Mouse (Mus musculus): ENCODE results near the gene Usp27x. TPM values are rescaled to one million over a fixed set of nuclear protein-coding genes. Genes with fewer than 3 reads are reported as not detected.
A peak's percentile ranks its signal among the peaks of the same experiment; 100 is the strongest.

Gene Usp27x
- polyA plus RNA-seq, 1 experiment: 4.1 TPM

DNA sequence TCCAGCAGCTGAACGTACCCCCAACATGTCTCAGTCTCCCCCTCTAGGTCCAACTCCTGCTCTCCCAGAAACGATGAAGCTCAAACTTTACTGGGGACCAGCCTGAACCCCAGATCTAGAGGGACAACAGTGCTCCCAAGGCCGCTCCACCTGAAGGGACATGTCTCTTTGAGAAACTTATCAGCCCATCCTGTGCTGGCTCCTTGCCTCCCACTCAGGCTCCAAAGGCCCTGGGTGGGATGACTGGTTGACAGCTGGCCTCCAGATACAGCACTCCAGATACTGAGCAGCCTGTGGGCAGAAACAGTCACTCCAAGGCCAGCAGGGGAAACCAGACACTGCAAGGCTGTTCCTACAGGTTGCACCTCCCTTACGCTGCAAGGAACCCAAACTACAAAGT, 956 bp upstream of the Usp27x start:
- TF ChIP-seq CTCF (IDR thresholded peaks at IDR 0.05; ENCODE audit: borderline replicate concordance, insufficient read depth, low read depth, low read length): no peak
- no peak for TF ChIP-seq POLR2A (IDR thresholded peaks at IDR 0.05; ENCODE audit: borderline replicate concordance, insufficient read depth, low read length)
- H3K27me3 ChIP-seq (ENCODE audit: control insufficient read depth, insufficient read depth, low read length): no peaks in the 10 kb centered on the region
- peaks cover 11% of the 10 kb centered on the region for H3K4me1 ChIP-seq (ENCODE audit: control insufficient read depth, insufficient read depth, low read length)
- H3K27ac ChIP-seq (ENCODE audit: insufficient read depth, low read length): 0 out of 2 replicates have a peak overlapping the region, but pooled peaks have one; percentile 19
- H3K4me3 ChIP-seq (replicated peaks; ENCODE audit: insufficient read depth, low read depth, low read length): peak overlapping the region; percentile 65
- DNase-seq: peak in 1 of 2 experiments; percentile 10
- 24% methylated on average over 4 of the region's 4 CpGs for WGBS

DNA sequence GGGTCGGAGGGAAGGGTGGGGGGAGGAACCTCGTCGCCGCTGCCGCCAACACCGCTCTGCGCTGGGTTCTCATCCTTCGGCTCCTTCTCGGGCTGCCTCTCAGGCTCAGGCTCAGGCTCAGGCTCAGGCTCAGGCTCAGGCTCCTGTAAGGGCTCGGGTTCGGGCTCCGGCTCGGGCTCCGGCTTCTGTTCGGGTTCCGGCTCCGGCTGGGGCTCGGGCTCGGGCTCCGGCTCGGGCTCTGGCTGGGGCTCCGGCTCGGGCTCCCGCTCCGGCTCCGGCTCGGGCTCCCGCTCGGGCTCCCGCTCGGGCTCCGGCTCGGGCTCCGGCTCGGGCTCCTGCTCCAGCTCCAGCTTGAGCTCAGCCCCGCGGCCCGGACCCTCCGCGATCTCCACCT, 311 bp downstream of the Usp27x start:
- 17% methylated on average over 12 of the region's 40 CpGs for WGBS
- Histone ChIP-seq H3K4me3 (replicated peaks; ENCODE audit: insufficient read depth, low read depth, low read length) (peak overlapping the region; percentile 65), H3K27ac (ENCODE audit: insufficient read depth, low read length) (peak overlapping the region; percentile 64), H3K27me3 (ENCODE audit: control insufficient read depth, insufficient read depth, low read length) (no peaks in the 10 kb centered on the region), H3K4me1 (ENCODE audit: control insufficient read depth, insufficient read depth, low read length) (peaks cover 11% of the 10 kb centered on the region)
- TF ChIP-seq POLR2A (IDR thresholded peaks at IDR 0.05; ENCODE audit: borderline replicate concordance, insufficient read depth, low read length): no peak
- no peak for TF ChIP-seq CTCF (IDR thresholded peaks at IDR 0.05; ENCODE audit: borderline replicate concordance, insufficient read depth, low read depth, low read length)
- no peak for DNase-seq

DNA sequence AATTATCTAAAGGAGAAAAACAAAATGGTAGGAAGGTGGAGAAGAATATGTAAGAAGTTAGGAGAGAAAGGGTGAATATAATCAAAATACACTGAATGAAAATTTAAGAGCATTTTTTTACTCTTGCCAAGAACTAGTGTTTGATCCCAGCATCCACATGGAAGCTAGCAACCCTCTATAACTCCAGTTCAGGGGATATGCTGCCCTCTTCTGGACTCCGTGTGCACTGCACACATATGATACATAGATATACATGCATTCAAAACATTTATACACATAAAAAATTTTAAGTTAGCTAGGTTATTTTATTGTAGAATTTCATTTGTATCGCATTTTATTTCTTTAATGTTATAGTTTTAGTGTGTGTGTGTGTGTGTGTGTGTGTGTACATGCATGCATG, 50.2 kb downstream of the Usp27x start:
- TF ChIP-seq CTCF (IDR thresholded peaks at IDR 0.05; ENCODE audit: borderline replicate concordance, insufficient read depth, low read depth, low read length) (no peak), POLR2A (IDR thresholded peaks at IDR 0.05; ENCODE audit: borderline replicate concordance, insufficient read depth, low read length) (no peak)
- no peak overlapping the region for H3K27ac ChIP-seq (ENCODE audit: insufficient read depth, low read length)
- H3K27me3 ChIP-seq (ENCODE audit: control insufficient read depth, insufficient read depth, low read length): no peaks in the 10 kb centered on the region
- H3K4me3 ChIP-seq (replicated peaks; ENCODE audit: insufficient read depth, low read depth, low read length): no peak overlapping the region
- no peak for DNase-seq
- WGBS: 39% methylated on average over 2 of the region's 2 CpGs
- H3K4me1 ChIP-seq (ENCODE audit: control insufficient read depth, insufficient read depth, low read length): no peaks in the 10 kb centered on the region

DNA sequence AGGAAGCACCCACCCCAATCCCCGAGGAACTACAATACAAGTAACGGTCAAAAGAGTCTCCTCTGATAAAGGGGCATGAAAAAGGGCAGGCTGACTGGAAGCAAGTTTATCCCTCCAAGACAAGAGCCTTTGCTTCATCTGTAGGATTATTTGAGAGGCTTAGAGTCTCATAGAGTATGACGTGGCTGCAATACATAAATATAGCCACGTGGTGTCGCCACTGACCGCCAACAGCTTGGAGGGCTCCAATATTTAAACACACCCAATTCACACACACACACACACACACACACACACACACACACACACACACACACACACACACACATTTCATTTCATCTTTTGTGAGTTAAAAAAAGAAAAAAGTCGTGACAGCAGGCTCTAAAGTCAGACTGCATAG, 53.3 kb downstream of the Usp27x start:
- 2% methylated on average over 6 of the region's 7 CpGs for WGBS
- no peaks in the 10 kb centered on the region for H3K27me3 ChIP-seq (ENCODE audit: control insufficient read depth, insufficient read depth, low read length)
- peak; percentile 49 to 64 for DNase-seq
- TF ChIP-seq POLR2A (IDR thresholded peaks at IDR 0.05; ENCODE audit: borderline replicate concordance, insufficient read depth, low read length): no peak
- TF ChIP-seq CTCF (IDR thresholded peaks at IDR 0.05; ENCODE audit: borderline replicate concordance, insufficient read depth, low read depth, low read length): peak; percentile 63
- no peaks in the 10 kb centered on the region for H3K4me1 ChIP-seq (ENCODE audit: control insufficient read depth, insufficient read depth, low read length)
- no peak overlapping the region for H3K4me3 ChIP-seq (replicated peaks; ENCODE audit: insufficient read depth, low read depth, low read length)
- H3K27ac ChIP-seq (ENCODE audit: insufficient read depth, low read length): no peak overlapping the region

Other genes with a start within 250 kb of the Usp27x start
- 9.3 and 9.6 TPM in 2 replicates for gene Clcn5, start 56.5 kb downstream of the Usp27x start, polyA plus RNA-seq (2012; rRNA removed)
- 0.03 TPM in 1 of 2 replicates, not detected in the other for gene Foxp3, start 197.8 kb upstream of the Usp27x start, polyA plus RNA-seq (2012; rRNA removed)
- gene Ppp1r3f, start 198.5 kb upstream of the Usp27x start, polyA plus RNA-seq (2012; rRNA removed): 20.6 and 21.4 TPM in 2 replicates
- gene Ccdc22, start 229.7 kb upstream of the Usp27x start, polyA plus RNA-seq (2012; rRNA removed): 31.7 and 33.4 TPM in 2 replicates
- gene Cacna1f, start 231.3 kb upstream of the Usp27x start, polyA plus RNA-seq (2012; rRNA removed): 0.08 and 0.13 TPM in 2 replicates

Measured in cerebellum, adult 2 months (tissue).